Mouse (Mus musculus) cerebellum, adult 11-12 months (tissue): ENCODE results near the gene Prokr2.

Source experiments
- DNase-seq: peaks from one replicate; pipeline ENCODE4 v3.0.0; 2022

Gene Prokr2

GRCm38 (mm10) chr2:132385194-132385838 is at the start of gene Prokr2:
Prokr2 (minus strand) TSS chr2:132385447.
- no peak for DNase-seq

GRCm38 (mm10) chr2:132427160-132427941 is 42.1 kb upstream of the Prokr2 start:
- peak; percentile 32 for DNase-seq

DNA sequence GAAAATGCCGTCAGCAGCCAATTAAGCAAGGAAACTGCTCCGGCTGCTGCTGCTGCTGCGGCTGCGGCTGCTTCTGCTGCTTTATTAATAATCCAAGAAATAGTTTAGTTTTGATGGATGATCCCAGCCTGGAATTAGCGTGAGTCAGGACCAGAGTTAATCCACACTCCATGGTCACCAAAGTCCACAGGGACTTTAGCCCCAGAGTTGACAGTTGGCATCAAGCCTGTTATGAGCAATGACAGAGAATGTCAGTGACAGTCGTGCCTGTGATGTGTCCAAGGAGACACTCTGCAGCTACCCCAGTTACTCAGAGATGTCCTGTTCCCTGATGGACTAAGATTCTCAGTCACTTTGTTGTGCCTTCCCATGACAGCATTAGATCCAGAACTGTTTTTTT is 40.3 kb upstream of the Prokr2 start:
- no peak for DNase-seq

DNA sequence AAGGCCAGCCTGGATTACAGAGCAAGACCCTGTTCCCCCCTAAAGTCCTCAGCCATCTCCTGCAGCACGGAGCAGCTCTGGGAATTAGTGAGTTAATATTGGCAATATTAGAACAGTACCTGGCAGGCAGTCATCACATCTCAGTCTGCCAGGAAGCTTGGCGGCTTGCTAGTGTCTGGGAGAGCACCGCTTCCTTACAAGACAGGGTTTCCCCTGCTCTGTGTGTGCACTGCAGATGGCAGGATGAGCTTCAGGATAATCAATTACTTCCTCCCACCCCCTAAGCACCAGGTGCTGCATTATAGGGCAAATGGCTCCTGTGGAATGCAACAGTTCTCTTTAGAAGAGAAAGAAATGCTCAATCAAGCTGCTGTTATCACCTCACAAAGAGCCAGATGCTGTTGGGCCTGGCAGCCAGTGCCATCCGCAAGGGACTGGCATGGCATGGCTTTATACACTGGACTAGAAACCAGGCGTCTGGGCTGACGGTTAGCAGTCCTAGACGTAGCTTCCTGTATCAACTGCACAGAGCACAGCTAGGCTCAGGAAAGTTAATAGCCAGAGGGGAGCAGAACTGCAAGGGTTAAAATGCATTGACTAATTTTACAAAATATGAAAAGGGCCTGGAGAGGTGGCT is 38.3 kb upstream of the Prokr2 start:
- no peak for DNase-seq

GRCm38 (mm10) chr2:132422846-132423245 is 37.6 kb upstream of the Prokr2 start:
- no peak for DNase-seq

GRCm38 (mm10) chr2:132418414-132418813 is 33.2 kb upstream of the Prokr2 start:
- no peak for DNase-seq

DNA sequence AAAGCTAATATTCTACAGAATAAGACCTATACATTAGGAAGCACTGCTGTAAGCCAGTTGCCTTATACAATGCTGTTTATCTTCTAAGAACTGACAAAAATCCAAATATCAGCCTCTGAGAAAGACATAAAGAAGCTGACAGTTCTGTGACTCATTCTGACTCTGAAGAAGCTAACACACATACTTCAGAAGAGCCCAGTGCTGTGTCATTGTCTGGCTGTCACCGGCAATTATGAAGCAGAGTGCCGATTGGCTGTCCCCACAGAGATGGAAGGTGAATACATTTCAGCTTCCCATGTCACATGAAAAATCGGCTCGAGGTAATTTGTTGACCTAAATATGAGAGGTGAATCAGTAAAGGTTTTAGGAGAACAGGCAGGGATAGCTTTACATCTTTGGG is 24.9 kb upstream of the Prokr2 start:
- DNase-seq, result no peak

DNA sequence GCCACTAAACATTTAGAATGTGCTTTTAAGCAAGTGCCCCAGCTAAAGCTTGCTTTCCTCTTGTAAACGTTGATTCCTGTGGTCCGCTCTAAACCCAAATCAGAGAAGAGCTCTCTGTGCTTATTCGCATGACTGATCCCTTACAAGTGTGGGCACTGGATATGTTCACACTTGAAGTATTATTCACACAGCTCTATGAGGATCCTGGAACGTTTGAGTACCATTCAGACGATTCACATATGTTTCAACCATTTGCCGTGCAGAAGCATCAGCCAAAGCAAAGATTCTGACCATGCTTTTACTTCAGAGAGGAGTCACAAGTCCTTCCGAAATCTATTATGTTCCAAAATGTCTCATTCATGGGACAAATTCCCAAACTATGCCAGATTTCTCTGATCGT is 12.9 kb upstream of the Prokr2 start:
- DNase-seq, result no peak

- no peak for DNase-seq
Observed at GRCm38 (mm10) chr2:132395753-132396152, 10.5 kb upstream of the Prokr2 start.

GRCm38 (mm10) chr2:132390607-132391160 is 5.4 kb upstream of the Prokr2 start:
- DNase-seq, result no peak

DNA sequence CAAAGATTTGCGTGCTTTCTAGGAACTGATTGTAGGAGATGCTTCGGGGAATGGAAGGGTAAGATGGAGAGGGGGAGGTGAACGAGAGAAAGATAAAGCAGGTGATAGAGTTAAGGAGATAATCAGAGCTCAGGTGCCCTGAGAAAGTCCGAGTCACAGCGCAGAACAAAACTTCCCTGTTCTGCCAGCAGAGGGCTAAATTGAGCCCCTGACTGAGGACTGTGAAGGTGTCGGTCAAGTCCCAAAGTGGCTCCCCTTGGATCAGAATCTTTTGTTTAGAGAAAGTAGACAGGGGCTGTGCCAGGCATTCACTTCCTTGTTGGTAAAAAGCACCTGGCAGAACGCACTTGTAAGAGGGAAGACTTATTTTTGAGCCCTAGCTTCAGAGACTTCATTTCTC is 4.3 kb upstream of the Prokr2 start:
- no peak for DNase-seq

GRCm38 (mm10) chr2:132384511-132385193 is 595 bp downstream of the Prokr2 start:
- no peak for DNase-seq

DNA sequence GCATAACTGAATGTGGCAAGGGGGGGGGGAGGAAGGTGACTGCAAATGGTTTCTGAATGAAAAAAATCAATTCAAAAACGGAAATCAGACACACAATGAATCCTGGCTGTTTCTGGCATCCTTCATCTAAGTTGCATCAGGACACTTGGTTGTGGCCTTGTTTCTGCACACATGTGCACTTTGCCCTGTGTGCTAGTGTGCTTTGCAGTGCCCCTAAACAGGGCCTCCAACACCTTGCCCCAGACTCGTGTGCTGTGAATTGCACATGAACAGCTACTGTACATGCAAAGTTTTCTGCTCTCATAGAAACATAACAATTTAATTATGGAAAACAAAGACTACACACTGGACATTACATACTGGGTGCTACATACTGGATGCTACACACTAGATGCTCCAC is 2.9 kb downstream of the Prokr2 start:
- DNase-seq, result no peak

DNA sequence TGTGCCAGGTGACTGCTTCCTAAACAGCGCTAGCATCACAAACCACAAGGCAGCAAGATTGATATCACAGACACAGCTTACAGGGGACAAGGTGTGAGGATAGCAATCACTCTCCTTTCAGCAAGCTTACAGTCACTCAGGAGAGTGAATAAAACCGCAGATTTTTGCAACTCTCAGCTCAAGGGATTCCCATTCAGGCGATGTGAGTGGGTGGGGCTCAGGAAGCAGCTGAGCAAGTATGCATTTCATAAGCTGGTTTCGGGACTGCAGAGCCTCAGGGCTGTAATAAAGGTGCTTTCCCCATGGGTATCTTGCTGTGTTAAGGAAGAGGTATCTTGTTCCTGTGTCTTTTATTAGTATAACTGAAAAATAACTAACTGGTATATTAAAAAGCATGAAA is 5.6 kb downstream of the Prokr2 start:
- DNase-seq, result no peak

DNA sequence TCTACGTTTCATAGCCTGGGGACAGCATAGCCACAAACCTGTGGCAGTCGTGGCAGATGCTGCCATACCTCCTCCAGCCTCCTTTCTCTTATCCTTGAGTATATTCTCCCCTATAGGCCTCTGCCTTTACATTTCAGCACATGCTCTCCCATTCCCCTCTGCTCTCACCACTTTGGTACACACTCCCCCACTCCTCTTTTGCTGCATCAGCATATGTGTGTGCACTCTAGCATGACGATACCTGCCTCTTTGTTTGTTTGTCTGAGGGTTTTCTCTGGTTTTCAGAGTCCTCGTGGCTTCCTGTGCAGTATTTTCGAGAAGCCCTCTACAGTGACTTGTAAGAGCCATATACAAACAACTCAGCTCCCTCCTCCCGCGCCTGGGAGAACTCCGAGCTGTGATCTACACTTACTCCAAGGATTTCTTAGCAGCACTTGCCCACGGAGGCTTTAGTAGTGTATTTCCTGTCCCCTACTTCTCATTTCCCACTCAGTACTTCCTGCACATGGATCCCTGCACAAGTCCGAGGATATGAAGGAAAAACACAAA is 6.6 kb downstream of the Prokr2 start:
- DNase-seq, result no peak

DNA sequence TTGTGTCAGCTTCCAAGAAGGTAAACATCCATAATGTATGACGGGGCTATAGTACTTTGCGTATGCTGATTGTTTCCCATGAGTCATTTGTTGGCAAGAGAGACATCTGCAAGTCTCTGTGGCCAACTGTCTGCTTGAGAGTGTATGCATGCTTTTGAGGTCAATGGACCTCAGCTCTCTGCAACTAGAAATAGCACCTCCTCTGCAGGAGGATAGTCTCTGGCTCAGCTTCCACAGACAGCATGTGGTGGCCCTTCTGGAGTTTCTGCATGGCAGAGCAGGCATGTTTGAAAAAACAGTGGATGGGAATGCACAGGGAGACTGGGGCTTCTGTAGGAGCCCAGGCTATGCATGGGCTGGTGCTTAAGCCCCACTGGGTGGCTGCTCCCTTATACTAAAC is 7.8 kb downstream of the Prokr2 start:
- DNase-seq, result peak; percentile 65

DNA sequence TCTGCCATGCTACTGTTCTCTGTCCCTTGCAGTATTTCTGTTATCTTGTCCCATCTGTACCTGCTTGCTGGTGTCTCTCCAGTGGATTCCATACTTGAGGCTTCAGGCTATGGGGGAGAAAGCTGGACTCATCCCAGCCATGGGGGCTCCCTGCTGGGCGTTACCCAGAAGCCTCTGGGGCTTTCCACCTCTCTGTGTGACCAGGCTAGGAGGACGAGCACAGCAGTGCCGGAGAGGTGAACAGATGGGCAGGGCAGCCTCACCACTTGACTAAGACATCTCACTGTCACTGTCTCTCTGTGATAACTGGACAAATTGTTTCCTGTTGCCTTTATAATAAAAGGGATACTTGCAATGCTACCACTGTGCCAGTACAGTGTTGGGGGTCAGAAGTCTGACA is 9.5 kb downstream of the Prokr2 start:
- DNase-seq, result peak; percentile 70

- DNase-seq, result no peak
Observed at GRCm38 (mm10) chr2:132375135-132375534, 10.1 kb downstream of the Prokr2 start.

GRCm38 (mm10) chr2:132373748-132374147 is 11.5 kb downstream of the Prokr2 start:
- no peak for DNase-seq

DNA sequence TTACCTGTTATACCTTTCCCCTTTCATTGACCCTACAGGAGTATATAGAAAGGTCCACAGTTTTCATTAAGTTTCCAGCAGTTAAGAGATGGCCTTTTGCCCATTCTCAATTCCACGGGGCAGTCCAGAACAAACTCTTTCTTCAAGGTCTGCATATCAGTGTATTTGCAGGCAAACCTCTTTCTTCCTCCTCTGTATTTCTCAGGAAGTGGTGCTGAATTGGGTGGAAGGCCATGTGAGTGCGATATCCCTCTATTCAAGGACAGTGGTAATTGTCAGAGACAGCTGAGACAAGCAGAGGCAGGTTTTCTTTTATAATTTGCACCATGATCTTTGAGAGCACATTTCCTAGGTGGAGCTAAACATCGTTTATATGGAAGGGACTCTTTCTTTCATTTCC is 16.8 kb downstream of the Prokr2 start:
- DNase-seq, result no peak

- DNase-seq, result no peak
Observed at GRCm38 (mm10) chr2:132343846-132344245, 41.4 kb downstream of the Prokr2 start.

GRCm38 (mm10) chr2:132341293-132341692 is 44.0 kb downstream of the Prokr2 start:
- DNase-seq, result no peak

- no peak for DNase-seq
Observed at GRCm38 (mm10) chr2:132340350-132340749, 44.9 kb downstream of the Prokr2 start.
